Mouse (Mus musculus) MEL (cell line): ENCODE results near the gene Rpa2.

Experiments
- CTCF ChIP-seq, 3 experiments: IDR thresholded peaks in 2 of 3; conservative IDR thresholded peaks in 1 of 3; 2 replicates each; pipeline ENCODE4 v1.5.1; 2011 to 2012; ENCODE audit warnings: low read length in 3 of 3, low read depth in 2 of 3, mild to moderate bottlenecking in 2 of 3, improper control_type of control experiment in 1 of 3, inconsistent platforms in 1 of 3, mixed read lengths in 1 of 3, moderate library complexity in 1 of 3; ENCODE audit not compliant: control insufficient read depth in 1 of 3, insufficient read depth in 1 of 3, poor library complexity in 1 of 3, severe bottlenecking in 1 of 3
- EP300 ChIP-seq, 2 experiments: IDR thresholded peaks; 2 replicates each; pipeline ENCODE4 v1.6.1; 2011; ENCODE audit warnings: improper control_type of control experiment in 2 of 2, low read length in 2 of 2, low read depth in 1 of 2, mild to moderate bottlenecking in 1 of 2
- POLR2A ChIP-seq, 2 experiments: IDR thresholded peaks; 2 replicates each; pipeline ENCODE4 v1.6.1; 2011 to 2012; ENCODE audit warnings: low read length in 2 of 2, mild to moderate bottlenecking in 2 of 2, control low read depth in 1 of 2, improper control_type of control experiment in 1 of 2, low read depth in 1 of 2, moderate library complexity in 1 of 2; ENCODE audit not compliant: control insufficient read depth in 1 of 2, insufficient read depth in 1 of 2, poor library complexity in 1 of 2
- ZKSCAN1 ChIP-seq: IDR thresholded peaks from 2 replicates; pipeline ENCODE4 v1.6.1; 2012; ENCODE audit warnings: low read depth, mild to moderate bottlenecking, inconsistent platforms, low read length, improper control_type of control experiment, moderate library complexity

DNA sequence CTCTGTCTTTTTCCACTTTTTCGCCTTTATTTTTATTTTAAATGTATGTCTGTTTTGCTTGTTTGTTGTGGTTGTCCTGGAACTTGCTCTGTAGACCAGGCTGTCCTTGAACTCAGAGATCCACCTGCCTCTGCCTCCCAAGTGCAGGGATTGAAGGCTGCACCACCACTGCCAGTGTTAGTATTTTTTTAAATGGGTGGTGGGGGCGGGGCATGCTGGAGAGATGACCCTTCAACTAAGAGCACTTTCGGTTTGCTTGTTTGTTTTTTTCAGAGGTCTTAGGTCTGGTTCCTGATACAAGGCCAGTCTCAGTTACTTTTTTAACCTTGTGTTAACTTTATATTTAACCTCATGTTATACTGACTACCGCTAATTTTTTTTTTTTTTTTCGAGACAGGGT lies 37.0 kb downstream of the Rpa2 start:
- TF ChIP-seq CTCF (IDR thresholded peaks at IDR 0.05 in 2 of 3, conservative IDR thresholded peaks at IDR 0.05 in 1 of 3; ENCODE audit: control insufficient read depth in 1 of 3, insufficient read depth in 1 of 3, low read depth in 2 of 3, low read length in 3 of 3, poor library complexity in 1 of 3, severe bottlenecking in 1 of 3) (no peak), ZKSCAN1 (no peak), EP300 (IDR thresholded peaks at IDR 0.05; ENCODE audit: low read depth in 1 of 2, low read length in 2 of 2) (no peak), POLR2A (IDR thresholded peaks at IDR 0.05; ENCODE audit: control insufficient read depth in 1 of 2, insufficient read depth in 1 of 2, low read depth in 1 of 2, low read length in 2 of 2, poor library complexity in 1 of 2) (no peak)
